Mouse (Mus musculus) thymus, postnatal 10 days (tissue): ENCODE data around the gene Inpp5f.
"Not testable (repeated sequence)": the region's sequence is repeated elsewhere in the genome, so short reads cannot be mapped to it uniquely, and the experiment has no call there.

Experiments
- DNase-seq, 2 experiments: peaks; one replicate each; pipeline ENCODE4 v3.0.0; 2021; ENCODE audit warnings: low spot score in 2 of 2

Inpp5f gene

GRCm38 (mm10) chr7:128610897-128611798 lies at the start of gene Inpp5f:
Gene Inpp5f, plus strand, starts transcription at chr7:128611328.
- DNase-seq, result peak; percentile 98

GRCm38 (mm10) chr7:128563373-128563772 lies 47.8 kb upstream of the Inpp5f start:
- DNase-seq, result peak; percentile 7 to 52

- DNase-seq, result no peak
Observed at GRCm38 (mm10) chr7:128566311-128566710, 44.8 kb upstream of the Inpp5f start.

GRCm38 (mm10) chr7:128567561-128568244 lies 43.4 kb upstream of the Inpp5f start:
- no peak for DNase-seq

GRCm38 (mm10) chr7:128569429-128569828 lies 41.7 kb upstream of the Inpp5f start:
- not testable (repeated sequence) for DNase-seq

- no peak for DNase-seq
Observed at GRCm38 (mm10) chr7:128569987-128570656, 41.0 kb upstream of the Inpp5f start.

GRCm38 (mm10) chr7:128570657-128571056 lies 40.5 kb upstream of the Inpp5f start:
- not testable (repeated sequence) for DNase-seq

- DNase-seq, result no peak
Observed at GRCm38 (mm10) chr7:128572030-128572429, 39.1 kb upstream of the Inpp5f start.

GRCm38 (mm10) chr7:128575211-128575610 lies 35.9 kb upstream of the Inpp5f start:
- no peak for DNase-seq

GRCm38 (mm10) chr7:128575794-128576193 lies 35.3 kb upstream of the Inpp5f start:
- DNase-seq, result no peak

GRCm38 (mm10) chr7:128577607-128578006 lies 33.5 kb upstream of the Inpp5f start:
- no peak for DNase-seq

- DNase-seq, result no peak
Observed at GRCm38 (mm10) chr7:128578199-128578945, 32.8 kb upstream of the Inpp5f start.

- DNase-seq, result no peak
Observed at GRCm38 (mm10) chr7:128579381-128579780, 31.7 kb upstream of the Inpp5f start.

GRCm38 (mm10) chr7:128580318-128580717 lies 30.8 kb upstream of the Inpp5f start:
- DNase-seq, result no peak

GRCm38 (mm10) chr7:128581864-128582484 lies 29.2 kb upstream of the Inpp5f start:
- DNase-seq, result no peak

GRCm38 (mm10) chr7:128583213-128583948 lies 27.7 kb upstream of the Inpp5f start:
- DNase-seq, result no peak

GRCm38 (mm10) chr7:128587334-128587933 lies 23.7 kb upstream of the Inpp5f start:
- DNase-seq, result no peak

GRCm38 (mm10) chr7:128591345-128592084 lies 19.6 kb upstream of the Inpp5f start:
- DNase-seq, result no peak
